Mouse (Mus musculus): ENCODE data around the gene Dusp28.

Dusp28 gene

GRCm38 (mm10) chr1:92907632-92908360 is 1.0 kb downstream of the Dusp28 start:
- DNase-seq (ENCODE audit: low spot score in 2 of 2), result no peak

GRCm38 (mm10) chr1:92908664-92909063 is 1.9 kb downstream of the Dusp28 start:
- no peak for DNase-seq (ENCODE audit: low spot score in 2 of 2)

GRCm38 (mm10) chr1:92909068-92909467 is 2.3 kb downstream of the Dusp28 start:
- no peak for DNase-seq (ENCODE audit: low spot score in 2 of 2)

GRCm38 (mm10) chr1:92910239-92910885 is 3.6 kb downstream of the Dusp28 start, which contains the start of gene Rnpepl1:
TSS of gene Rnpepl1 (plus strand) at chr1:92910783.
- peak; percentile 66 to 80 for DNase-seq (ENCODE audit: low spot score in 2 of 2)

- peak; percentile 40 to 49 for DNase-seq (ENCODE audit: low spot score in 2 of 2)
Measured at GRCm38 (mm10) chr1:92910925-92911720, 4.3 kb downstream of the Dusp28 start.

GRCm38 (mm10) chr1:92911721-92912138 is 4.9 kb downstream of the Dusp28 start:
- peak; percentile 41 to 43 for DNase-seq (ENCODE audit: low spot score in 2 of 2)

- no peak for DNase-seq (ENCODE audit: low spot score in 2 of 2)
Measured at GRCm38 (mm10) chr1:92912286-92912685, 5.5 kb downstream of the Dusp28 start.

GRCm38 (mm10) chr1:92914239-92914638 is 7.5 kb downstream of the Dusp28 start:
- no peak for DNase-seq (ENCODE audit: low spot score in 2 of 2)

- DNase-seq (ENCODE audit: low spot score in 2 of 2), result no peak
Measured at GRCm38 (mm10) chr1:92914993-92915392, 8.2 kb downstream of the Dusp28 start.

GRCm38 (mm10) chr1:92916725-92917124 is 9.9 kb downstream of the Dusp28 start:
- DNase-seq (ENCODE audit: low spot score in 2 of 2), result no peak

- DNase-seq (ENCODE audit: low spot score in 2 of 2), result no peak
Measured at GRCm38 (mm10) chr1:92919151-92919550, 12.4 kb downstream of the Dusp28 start.

- DNase-seq (ENCODE audit: low spot score in 2 of 2), result no peak
Measured at GRCm38 (mm10) chr1:92919775-92920174, 13.0 kb downstream of the Dusp28 start.

- no peak for DNase-seq (ENCODE audit: low spot score in 2 of 2)
Measured at GRCm38 (mm10) chr1:92920474-92921200, 13.9 kb downstream of the Dusp28 start.

GRCm38 (mm10) chr1:92921496-92921895 is 14.7 kb downstream of the Dusp28 start:
- DNase-seq (ENCODE audit: low spot score in 2 of 2), result no peak

GRCm38 (mm10) chr1:92930171-92930706 is 23.5 kb downstream of the Dusp28 start:
- DNase-seq (ENCODE audit: low spot score in 2 of 2), result no peak

- DNase-seq (ENCODE audit: low spot score in 2 of 2), result no peak
Measured at GRCm38 (mm10) chr1:92933611-92934010, 26.8 kb downstream of the Dusp28 start.

GRCm38 (mm10) chr1:92934182-92934827 is 27.5 kb downstream of the Dusp28 start, which contains the start of gene Capn10:
TSS of gene Capn10 (plus strand) at chr1:92934376.
- peak; percentile 90 to 92 for DNase-seq (ENCODE audit: low spot score in 2 of 2)

GRCm38 (mm10) chr1:92935054-92935962 is 28.5 kb downstream of the Dusp28 start:
- peak in 1 of 2 experiments; percentile 28 for DNase-seq (ENCODE audit: low spot score in 2 of 2)

GRCm38 (mm10) chr1:92935977-92936376 is 29.2 kb downstream of the Dusp28 start:
- no peak for DNase-seq (ENCODE audit: low spot score in 2 of 2)

- no peak for DNase-seq (ENCODE audit: low spot score in 2 of 2)
Measured at GRCm38 (mm10) chr1:92936467-92936866, 29.7 kb downstream of the Dusp28 start.
